Comparison of ENCODE assay signal across 27 mouse cellular contexts in the genomic region with DNA sequence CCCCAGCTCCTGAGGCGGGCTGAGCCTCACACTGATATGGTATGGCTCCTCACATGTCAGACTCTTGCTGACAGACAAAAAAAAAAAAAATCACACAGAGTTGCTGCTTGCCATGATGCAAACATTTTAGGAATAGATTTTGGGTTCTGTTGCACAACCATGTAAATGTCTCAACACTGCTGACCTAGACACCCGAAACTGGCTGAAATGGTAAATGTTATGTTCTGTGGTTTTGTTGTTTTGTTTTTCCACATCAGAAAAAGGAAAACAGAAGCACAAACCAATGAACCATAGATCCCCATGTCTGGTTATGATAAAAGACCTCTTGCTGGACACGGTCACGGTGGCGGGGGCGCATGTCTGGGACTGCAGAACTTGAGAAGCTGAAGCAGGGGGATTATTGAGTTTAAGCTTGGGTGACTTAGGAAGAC. TPM values are rescaled to one million over a fixed set of nuclear protein-coding genes. Genes with fewer than 3 reads are reported as not detected.
DNase-seq lines count a peak whose midpoint lies in the region; ATAC-seq and TF ChIP-seq lines count a peak whose summit lies in the region.
"Had no signal": no experiment of that assay in that cellular context is flagged by ENCODE, and none has a peak within 500 bp of the region (broad histone marks: within the 10 kb centered on the region; RNA-seq: fewer than 3 reads in every experiment).

No protein-coding gene starts in this region.

- TF ChIP-seq EP300 in lung, postnatal 0 days (IDR thresholded peaks at IDR 0.05), result peak; percentile 79

- peak; percentile 63 for ATAC-seq in lung, postnatal 0 days
- ATAC-seq: forebrain, embryonic 15.5 days had no signal

- no peaks in the 10 kb centered on the region for H3K36me3 ChIP-seq in lung, postnatal 0 days (ENCODE audit: insufficient read depth, low read length)
- H3K36me3 ChIP-seq in macrophage (ENCODE audit: inconsistent target), result no peaks in the 10 kb centered on the region
- H3K36me3 ChIP-seq: forebrain, embryonic 15.5 days; limb, embryonic 15.5 days; neural tube, embryonic 13.5 days had no signal

- H3K79me2 ChIP-seq in macrophage (ENCODE audit: inconsistent target), result no peaks in the 10 kb centered on the region

- H3K9me3 ChIP-seq in lung, postnatal 0 days (ENCODE audit: low read length), result no peaks in the 10 kb centered on the region
- H3K9me3 ChIP-seq: forebrain, embryonic 15.5 days; limb, embryonic 15.5 days; megakaryocyte, embryonic 14.5 days; neural tube, embryonic 13.5 days had no signal

- no peak overlapping the region for H3K4me3 ChIP-seq in lung, postnatal 0 days (ENCODE audit: low read depth, low read length)
- H3K4me3 ChIP-seq in macrophage (ENCODE audit: inconsistent target), result no peak overlapping the region
- H3K4me3 ChIP-seq in gastrocnemius, adult 2 months, result no peak overlapping the region
- H3K4me3 ChIP-seq: erythroblast, embryonic 14.5 days; forebrain, embryonic 15.5 days; limb, embryonic 15.5 days; megakaryocyte, embryonic 14.5 days; neural tube, embryonic 13.5 days had no signal

- no peak for TF ChIP-seq CTCF in lung, postnatal 0 days (IDR thresholded peaks at IDR 0.05)
- no peak for TF ChIP-seq CTCF in gastrocnemius, adult 2 months (IDR thresholded peaks at IDR 0.05)

- no peak overlapping the region for H3K4me2 ChIP-seq in lung, postnatal 0 days (replicated peaks; ENCODE audit: low read depth, low read length)
- H3K4me2 ChIP-seq: forebrain, embryonic 15.5 days; limb, embryonic 15.5 days; neural tube, embryonic 13.5 days had no signal

- H3K4me1 ChIP-seq in lung, postnatal 0 days (ENCODE audit: insufficient read depth, low read depth, low read length), result peaks cover 7% of the 10 kb centered on the region; the same call in 1 of the 2 replicates
- H3K4me1 ChIP-seq: forebrain, embryonic 15.5 days; limb, embryonic 15.5 days; neural tube, embryonic 13.5 days had no signal

- H3K9ac ChIP-seq in lung, postnatal 0 days (replicated peaks; ENCODE audit: low read depth), result no peak overlapping the region
- H3K9ac ChIP-seq: forebrain, embryonic 15.5 days; limb, embryonic 15.5 days; neural tube, embryonic 13.5 days had no signal

- WGBS in lung, postnatal 0 days, result 71% methylated on average over 6 of the region's 6 CpGs
- 46% methylated on average over 6 of the region's 6 CpGs for WGBS in macrophage (ENCODE audit: missing documents)

- H3K27ac ChIP-seq in lung, postnatal 0 days (ENCODE audit: low read length), result peak overlapping the region; percentile 66
- H3K27ac ChIP-seq in macrophage, result peak overlapping the region; percentile 87
- H3K27ac ChIP-seq in gastrocnemius, adult 2 months, result no peak overlapping the region
- H3K27ac ChIP-seq: forebrain, embryonic 15.5 days; limb, embryonic 15.5 days; neural tube, embryonic 13.5 days had no signal

- H3K27me3 ChIP-seq in lung, postnatal 0 days (replicated peaks; ENCODE audit: insufficient read depth, low read length), result no peaks in the 10 kb centered on the region
- H3K27me3 ChIP-seq: forebrain, embryonic 15.5 days; limb, embryonic 15.5 days; neural tube, embryonic 13.5 days had no signal

- DNase-seq in lung, postnatal 0 days (ENCODE audit: low spot score), result peak; percentile 81
- no peak for DNase-seq in lung, postnatal 36 days
- peak; percentile 82 for DNase-seq in A20 (ENCODE audit: low read depth, low spot score)
- peak; percentile 57 for DNase-seq in adipocyte (ENCODE audit: low spot score)
- DNase-seq in gastrocnemius, postnatal 25 days, result no peak
- DNase-seq in gastrocnemius, adult 2 months, result no peak
- no peak for DNase-seq in left cerebral cortex, postnatal 36 days (ENCODE audit: low spot score in 2 of 2)
- DNase-seq: adrenal gland, adult 2 months; cerebellum, adult 18-20 months; cerebellum, postnatal 36 days; gastrocnemius, postnatal 10 days; kidney, adult 2 months; kidney, postnatal 25 days; thymus, postnatal 25 days had no signal

- intact Hi-C loops in gastrocnemius, adult 2 months (cut with DNase I), result no loop called here
- intact Hi-C loops in left cerebral cortex, postnatal 36 days (cut with DNase I), result no loop called here

RNA-seq across cellular contexts. Expression of gene Apoc4, which starts 2.5 kb away (rescaled TPM):
- 0.38 and 0.88 TPM in 2 replicates for polyA plus RNA-seq in lung, postnatal 0 days (2015; fragmentation: Nextera tagmentation; extraction: Ambion mirVana)
- under 1 TPM in 1 of 26 experiments, not detected in 25; 0.33 TPM for total RNA-seq in macrophage (2018; cell fraction: chromatin; rRNA removed)
- total RNA-seq in macrophage (2018; cell fraction: cytosol; rRNA removed), result 1 to 10 TPM in 1 of 26 experiments, under 1 TPM in 19, not detected in 6; 0.27 to 1.0 (median 0.52) TPM
- total RNA-seq in macrophage (2018; cell fraction: nucleus; rRNA removed), result not detected
- 1.1 TPM in 1 of 3 replicates, not detected in the others for polyA plus RNA-seq in macrophage (2018)
- not detected for total RNA-seq in gastrocnemius, postnatal 25 days (2021)
- total RNA-seq in gastrocnemius, adult 2 months (2021), result not detected
- total RNA-seq in left cerebral cortex, postnatal 36 days (2021), result not detected
- total RNA-seq: heart, adult 8-10 months; left cerebral cortex, postnatal 10 days; MEL had no signal
- polyA plus RNA-seq: brain, embryonic 14.5 days; embryonic facial prominence, embryonic 11.5 days; forebrain, embryonic 15.5 days; hindbrain, embryonic 11.5 days; kidney, adult 2 months; testis, adult 2 months had no signal

RNA-seq across cellular contexts. Expression of gene Gm44805, which starts 2.6 kb away (rescaled TPM):
- not detected in 2 replicates for polyA plus RNA-seq in lung, postnatal 0 days (2015; fragmentation: Nextera tagmentation; extraction: Ambion mirVana)
- total RNA-seq in macrophage (2018; cell fraction: chromatin; rRNA removed), result 1 to 10 TPM in 1 of 26 experiments, not detected in 25; 2.2 TPM
- 1 to 10 TPM in 1 of 26 experiments, under 1 TPM in 1, not detected in 24; 0.49 to 1.2 TPM for total RNA-seq in macrophage (2018; cell fraction: cytosol; rRNA removed)
- not detected for total RNA-seq in macrophage (2018; cell fraction: nucleus; rRNA removed)
- polyA plus RNA-seq in macrophage (2018), result not detected in 3 replicates
- total RNA-seq in gastrocnemius, postnatal 25 days (2021), result not detected
- not detected for total RNA-seq in gastrocnemius, adult 2 months (2021)
- total RNA-seq in left cerebral cortex, postnatal 36 days (2021), result not detected
- total RNA-seq: gastrocnemius, postnatal 10 days; heart, adult 8-10 months; left cerebral cortex, postnatal 10 days; MEL had no signal
- polyA plus RNA-seq: brain, embryonic 14.5 days; embryonic facial prominence, embryonic 11.5 days; erythroblast, embryonic 14.5 days; forebrain, embryonic 15.5 days; hindbrain, embryonic 11.5 days; kidney, adult 2 months; limb, embryonic 15.5 days; neural tube, embryonic 13.5 days; testis, adult 2 months had no signal

RNA-seq across cellular contexts. Expression of gene Apoc2, which starts 6.0 kb away (rescaled TPM):
- 4.2 and 4.9 TPM in 2 replicates for polyA plus RNA-seq in lung, postnatal 0 days (2015; fragmentation: Nextera tagmentation; extraction: Ambion mirVana)
- total RNA-seq in macrophage (2018; cell fraction: chromatin; rRNA removed), result 1 to 10 TPM in 11 of 26 experiments, not detected in 15; 1.3 to 3.4 (median 2.2) TPM
- 10 to 100 TPM; 21.6 to 44.6 (median 31.8) TPM for total RNA-seq in macrophage (2018; cell fraction: cytosol; rRNA removed)
- total RNA-seq in macrophage (2018; cell fraction: nucleus; rRNA removed), result 10 to 100 TPM in 4 of 26 experiments, 1 to 10 TPM in 22; 2.1 to 15.0 (median 5.5) TPM
- polyA plus RNA-seq in macrophage (2018), result 31.8 to 82.7 TPM (median 33.3 TPM) in 3 replicates
- total RNA-seq in gastrocnemius, postnatal 25 days (2021), result not detected
- not detected for total RNA-seq in gastrocnemius, adult 2 months (2021)
- not detected for total RNA-seq in left cerebral cortex, postnatal 36 days (2021)
- total RNA-seq: left cerebral cortex, postnatal 10 days; MEL had no signal
- polyA plus RNA-seq: forebrain, embryonic 15.5 days; hindbrain, embryonic 11.5 days had no signal

RNA-seq across cellular contexts. Expression of gene Apoc1, which starts 8.7 kb away (rescaled TPM):
- polyA plus RNA-seq in lung, postnatal 0 days (2015; fragmentation: Nextera tagmentation; extraction: Ambion mirVana), result 61.1 and 63.8 TPM in 2 replicates
- total RNA-seq in macrophage (2018; cell fraction: chromatin; rRNA removed), result 1 to 10 TPM in 1 of 26 experiments, not detected in 25; 2.8 TPM
- 1 to 10 TPM in 25 of 26 experiments, under 1 TPM in 1; 0.93 to 9.2 (median 2.6) TPM for total RNA-seq in macrophage (2018; cell fraction: cytosol; rRNA removed)
- total RNA-seq in macrophage (2018; cell fraction: nucleus; rRNA removed), result 1 to 10 TPM in 8 of 26 experiments, not detected in 18; 1.8 to 6.1 (median 2.3) TPM
- polyA plus RNA-seq in macrophage (2018), result 4.3 to 4.7 TPM (median 4.4 TPM) in 3 replicates
- total RNA-seq in gastrocnemius, postnatal 25 days (2021), result 1 to 10 TPM in 1 of 2 experiments, not detected in 1; 3.7 TPM
- 1 to 10 TPM in 1 of 2 experiments, under 1 TPM in 1; 0.64 to 1.1 TPM for total RNA-seq in gastrocnemius, adult 2 months (2021)
- total RNA-seq in left cerebral cortex, postnatal 36 days (2021), result 1 to 10 TPM; 1.5 to 2.9 TPM
- total RNA-seq: MEL had no signal

RNA-seq across cellular contexts. Expression of gene Apoe, which starts 15.2 kb away (rescaled TPM):
- 768 and 1,006 TPM in 2 replicates for polyA plus RNA-seq in lung, postnatal 0 days (2015; fragmentation: Nextera tagmentation; extraction: Ambion mirVana)
- 100 to 1,000 TPM in 24 of 26 experiments, 10 to 100 TPM in 2; 88.7 to 552 (median 167) TPM for total RNA-seq in macrophage (2018; cell fraction: chromatin; rRNA removed)
- over 10,000 TPM in 1 of 26 experiments, 1,000 to 10,000 TPM in 25; 2,271 to 10,488 (median 5,747) TPM for total RNA-seq in macrophage (2018; cell fraction: cytosol; rRNA removed)
- 1,000 to 10,000 TPM in 25 of 26 experiments, 100 to 1,000 TPM in 1; 950 to 5,502 (median 3,280) TPM for total RNA-seq in macrophage (2018; cell fraction: nucleus; rRNA removed)
- 11,661 to 20,761 TPM (median 14,221 TPM) in 3 replicates for polyA plus RNA-seq in macrophage (2018)
- 100 to 1,000 TPM in 1 of 2 experiments, 10 to 100 TPM in 1; 53.5 to 108 TPM for total RNA-seq in gastrocnemius, postnatal 25 days (2021)
- total RNA-seq in gastrocnemius, adult 2 months (2021), result 10 to 100 TPM; 38.0 to 61.8 TPM
- total RNA-seq in left cerebral cortex, postnatal 36 days (2021), result 1,000 to 10,000 TPM; 1,886 to 2,087 TPM

Comparison
In these comparisons a context has a peak if more than half of its experiments do, and no peak if none do; other contexts are left out.
1. DNase-seq: peak in lung, postnatal 0 days (single experiment), A20 (single experiment) and adipocyte (single experiment); none in lung, postnatal 36 days (single experiment), gastrocnemius, postnatal 25 days (single experiment), gastrocnemius, adult 2 months (single experiment) and left cerebral cortex, postnatal 36 days (0 of 2).